Mouse (Mus musculus): ENCODE data around the gene Rasa2.
"Not testable (repeated sequence)": the region's sequence is repeated elsewhere in the genome, so short reads cannot be mapped to it uniquely, and the experiment has no call there.

Rasa2 gene

DNA sequence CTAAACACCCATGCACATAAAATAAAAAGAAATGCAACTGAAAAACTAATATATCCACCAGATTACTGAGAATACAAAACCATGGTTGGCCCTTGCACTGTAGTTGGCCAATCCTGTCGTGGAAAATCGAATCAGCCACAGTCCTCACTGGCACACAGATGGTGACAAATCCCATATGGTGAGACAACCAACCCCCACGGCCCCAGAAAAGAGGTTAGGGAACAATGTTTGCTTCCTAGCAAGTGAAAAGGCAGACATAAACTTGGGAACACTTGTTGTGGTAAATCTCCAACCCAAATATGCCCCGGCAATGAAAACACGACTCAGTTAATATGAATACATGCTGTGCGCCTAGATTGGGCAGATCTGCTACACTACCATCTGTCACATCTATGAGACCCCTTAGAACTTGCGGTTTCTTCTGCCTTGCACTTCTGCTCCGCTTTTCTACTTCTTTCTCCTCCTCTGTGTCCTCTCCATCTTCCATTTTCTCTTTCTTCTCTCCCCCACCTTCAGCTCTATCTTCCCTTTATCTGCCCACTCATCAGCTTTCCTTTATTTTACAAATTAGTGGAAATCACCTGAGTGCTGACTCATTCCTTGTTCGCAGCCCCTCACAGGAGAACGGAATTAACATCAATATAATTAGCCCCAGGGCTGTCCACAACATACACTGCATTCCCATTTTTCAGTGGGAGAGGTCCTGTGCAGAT is 101.3 kb downstream of the Rasa2 start:
- peak; percentile 46 for DNase-seq (ENCODE audit: low read depth, low spot score)

DNA sequence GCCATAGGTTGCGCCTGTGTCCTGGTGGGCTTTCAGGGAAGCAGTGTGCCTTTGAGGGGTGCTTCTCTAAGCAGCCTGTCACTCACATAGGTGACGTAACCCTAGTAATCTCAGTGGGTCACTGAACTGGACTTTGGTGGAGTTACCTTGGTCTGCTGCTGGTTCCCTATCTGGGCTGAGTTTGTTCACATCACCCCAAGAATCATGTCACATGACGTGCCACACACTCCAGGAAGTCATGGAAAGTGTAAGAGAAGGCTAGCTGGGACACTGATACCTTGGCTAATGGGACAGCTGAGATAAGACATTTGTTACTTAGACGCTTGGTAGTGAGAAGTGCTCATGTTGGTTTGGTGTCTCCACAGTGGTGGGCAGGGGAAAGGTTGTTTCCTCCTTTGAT is 105.4 kb downstream of the Rasa2 start:
- DNase-seq (ENCODE audit: low read depth, low spot score), result no peak

DNA sequence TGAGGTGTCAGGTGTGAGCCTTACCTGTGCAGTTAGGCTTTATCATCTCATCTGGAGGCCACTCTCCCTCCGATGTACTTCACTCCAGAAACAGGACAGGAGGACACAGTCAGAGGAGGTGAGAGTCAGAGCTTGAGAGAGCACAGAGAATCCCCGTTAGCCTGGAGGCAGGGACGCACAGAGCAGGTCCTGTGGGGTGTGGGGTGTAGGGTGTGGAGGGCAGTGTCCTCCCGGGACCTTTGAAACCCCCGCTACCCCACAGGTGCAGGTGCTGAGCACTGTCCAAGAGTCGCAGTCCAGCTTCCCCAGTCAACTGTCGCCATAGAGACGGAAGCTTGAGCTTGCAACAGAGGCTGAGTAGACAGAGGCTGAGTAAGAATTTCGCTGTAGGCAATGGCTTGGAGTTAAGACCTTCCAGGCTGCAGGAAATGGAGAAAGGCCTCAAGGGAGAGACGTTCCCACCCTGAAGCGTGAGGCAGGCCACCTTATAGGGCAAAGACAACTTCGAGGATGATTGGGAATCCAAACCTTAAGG is 106.4 kb downstream of the Rasa2 start, which contains the start of gene Gm28729:
Gene Gm28729 (minus strand): TSS at position 293 of the 535 bp plus-strand sequence.
- no peak for DNase-seq (ENCODE audit: low read depth, low spot score)

GRCm38 (mm10) chr9:96523148-96523547 is 108.3 kb downstream of the Rasa2 start:
- DNase-seq (ENCODE audit: low read depth, low spot score), result peak; percentile 57

DNA sequence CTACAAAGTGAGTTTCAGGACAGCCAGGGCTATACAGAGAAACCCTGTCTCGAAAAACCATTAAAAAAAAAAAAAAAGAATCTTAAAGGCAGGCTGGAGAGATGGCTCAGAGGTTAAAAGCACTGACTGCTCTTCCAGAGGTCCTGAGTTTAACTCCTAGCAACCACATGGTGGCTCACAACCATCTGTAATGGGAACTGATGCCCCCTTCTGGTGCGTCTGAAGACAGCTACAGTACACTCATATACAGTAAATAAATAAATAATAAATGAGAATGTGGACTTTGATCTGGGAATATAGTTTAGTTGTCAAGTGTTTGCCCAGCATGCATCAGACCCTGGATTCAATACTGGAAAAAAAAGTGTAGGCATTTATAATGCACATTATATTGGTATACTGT is 109.8 kb downstream of the Rasa2 start:
- DNase-seq (ENCODE audit: low read depth, low spot score), result not testable (repeated sequence)

DNA sequence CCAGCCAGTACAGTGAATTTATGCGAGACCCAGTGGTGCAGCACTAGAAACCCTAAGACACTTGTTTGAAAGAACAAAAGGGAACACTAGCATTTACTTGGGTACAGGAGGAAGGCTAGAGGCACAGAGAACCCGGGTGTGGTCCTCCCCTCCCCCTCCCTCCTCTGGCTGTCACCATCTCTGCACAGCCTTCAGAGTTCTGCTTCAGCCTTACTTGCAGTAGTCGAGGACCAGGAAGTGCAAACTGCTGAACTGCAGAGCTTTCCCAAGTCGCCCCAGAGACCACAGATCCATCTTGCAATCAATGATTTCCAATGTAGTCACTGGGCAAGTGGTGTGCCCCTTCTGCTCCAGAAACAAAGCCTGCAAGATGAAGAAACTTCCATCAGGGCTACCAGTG is 114.0 kb downstream of the Rasa2 start:
- no peak for DNase-seq (ENCODE audit: low read depth, low spot score)

DNA sequence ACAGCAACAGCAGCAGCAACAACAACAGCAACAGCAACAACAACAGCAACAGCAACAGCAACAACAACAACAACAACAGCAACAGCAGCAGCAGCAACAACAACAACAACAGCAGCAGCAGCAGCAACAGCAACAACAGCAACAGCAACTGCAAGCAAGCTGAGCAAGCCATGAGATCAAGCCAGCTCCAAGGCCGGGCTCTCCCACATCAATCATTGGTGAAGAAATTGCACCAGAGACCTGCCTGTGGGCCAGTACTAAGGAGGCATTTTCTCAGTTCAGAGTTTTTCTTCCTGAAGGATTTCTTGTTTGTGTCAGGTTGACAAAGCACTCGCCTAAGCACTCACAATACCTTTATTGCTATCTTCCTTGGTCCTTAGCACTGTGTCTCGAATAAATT is 114.6 kb downstream of the Rasa2 start:
- DNase-seq (ENCODE audit: low read depth, low spot score), result no peak

GRCm38 (mm10) chr9:96515737-96516136 is 115.7 kb downstream of the Rasa2 start:
- DNase-seq (ENCODE audit: low read depth, low spot score), result no peak

GRCm38 (mm10) chr9:96514278-96514677 is 117.1 kb downstream of the Rasa2 start:
- no peak for DNase-seq (ENCODE audit: low read depth, low spot score)

DNA sequence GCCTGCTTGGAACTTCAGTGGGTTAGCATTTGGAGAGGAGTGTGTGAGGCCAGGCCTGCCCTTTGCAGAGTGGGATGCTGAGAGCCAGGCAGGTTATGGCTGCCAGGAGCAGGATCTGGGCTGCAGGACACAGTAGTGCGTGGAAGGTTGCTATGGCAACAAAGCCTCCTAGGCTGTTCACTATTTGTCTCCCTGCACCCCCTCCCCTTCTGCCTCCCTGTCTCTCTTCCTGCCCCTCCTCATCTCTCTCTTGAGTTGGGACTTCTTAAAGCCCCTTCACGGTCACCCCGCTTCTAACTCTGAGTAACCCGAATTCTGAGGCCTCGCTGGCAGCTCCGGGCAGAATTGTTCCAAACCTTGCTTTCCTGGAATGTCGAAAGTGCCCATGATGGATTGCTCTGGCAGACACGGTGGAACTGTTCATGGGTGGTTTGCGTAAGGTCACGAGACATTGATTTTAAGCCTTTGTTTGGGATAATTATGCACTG is 125.4 kb downstream of the Rasa2 start:
- DNase-seq (ENCODE audit: low read depth, low spot score), result peak; percentile 73

DNA sequence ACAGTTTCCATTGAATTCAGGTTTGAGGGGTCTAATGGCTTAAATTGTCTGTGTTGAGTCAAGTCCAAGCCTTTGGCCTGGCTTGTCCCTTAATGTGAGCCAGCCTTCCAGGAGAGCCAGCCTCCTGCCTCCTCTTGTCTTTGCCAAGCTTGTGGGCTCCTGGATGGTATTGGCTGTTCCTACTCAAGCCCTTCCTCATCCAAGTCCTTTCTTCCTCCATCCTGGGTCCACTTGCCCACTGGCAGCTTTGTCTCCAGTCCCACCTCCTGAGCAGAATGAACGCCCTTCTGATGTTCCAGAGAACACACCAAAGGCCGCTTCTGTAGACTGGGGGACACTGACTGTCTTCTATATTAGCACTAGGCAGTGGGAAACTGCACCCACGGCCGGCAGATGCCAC is 126.3 kb downstream of the Rasa2 start:
- no peak for DNase-seq (ENCODE audit: low read depth, low spot score)

- peak; percentile 71 for DNase-seq (ENCODE audit: low read depth, low spot score)
These were observed 127.1 kb downstream of the Rasa2 start for GRCm38 (mm10) chr9:96504116-96504895.

- no peak for DNase-seq (ENCODE audit: low read depth, low spot score)
These were observed 128.4 kb downstream of the Rasa2 start for GRCm38 (mm10) chr9:96502856-96503610.

DNA sequence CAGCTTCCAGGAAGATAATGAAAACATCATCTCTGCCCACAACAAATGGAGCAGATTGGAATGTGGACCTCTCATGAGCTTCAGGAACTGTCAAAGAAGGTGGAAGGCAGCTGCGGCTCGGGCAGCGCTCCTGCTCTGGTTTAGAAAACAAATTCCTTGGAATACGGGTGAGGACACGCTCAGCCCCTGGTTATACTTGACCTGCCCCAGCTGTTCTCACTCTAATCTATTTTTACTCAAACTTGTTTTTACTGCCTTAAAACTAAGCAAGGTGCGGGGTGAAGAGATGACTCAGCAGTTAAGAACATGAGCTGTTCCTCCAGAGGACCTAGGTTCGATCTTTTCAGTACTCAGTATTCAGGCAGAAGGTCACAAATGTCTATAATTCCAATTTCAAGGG is 130.2 kb downstream of the Rasa2 start:
- DNase-seq (ENCODE audit: low read depth, low spot score), result no peak

DNA sequence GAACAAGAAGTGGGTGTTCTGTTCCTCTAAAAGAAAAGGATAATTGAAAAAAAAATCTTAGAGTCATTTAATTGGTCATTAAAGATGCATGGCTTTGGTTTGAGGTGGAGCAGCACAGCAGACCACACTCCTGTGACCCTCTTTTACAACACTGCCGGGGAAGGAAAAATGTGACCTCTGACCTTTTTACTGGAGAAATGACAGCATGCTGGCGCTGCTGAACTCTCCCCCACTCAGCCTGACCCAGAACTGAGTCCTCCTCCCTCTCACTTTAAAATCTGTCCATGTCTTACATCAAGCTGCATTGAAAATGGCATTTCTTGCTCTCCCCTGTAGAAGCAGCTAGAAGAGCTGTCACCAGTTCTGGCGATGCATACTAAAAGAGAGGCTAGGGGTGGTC is 138.2 kb downstream of the Rasa2 start:
- DNase-seq (ENCODE audit: low read depth, low spot score), result no peak

DNA sequence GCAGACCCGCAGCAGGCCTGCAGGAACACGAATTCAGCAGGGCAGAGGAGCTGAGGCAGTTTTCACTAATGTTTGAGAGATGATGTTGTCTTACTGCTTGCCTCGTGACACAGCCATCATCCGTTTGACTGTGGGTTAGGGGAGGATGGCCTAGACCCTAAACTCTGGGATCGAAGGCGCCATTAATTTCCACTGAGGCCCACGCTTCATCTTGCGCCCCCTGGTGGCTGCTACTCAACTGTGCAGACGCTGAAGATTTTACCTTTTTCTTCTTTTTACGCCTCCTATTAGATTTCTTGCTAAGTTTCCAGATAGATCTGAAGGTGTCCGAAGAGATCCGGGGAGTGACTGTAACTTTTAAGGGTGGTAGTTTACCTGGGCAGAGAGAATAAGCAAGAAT is 139.6 kb downstream of the Rasa2 start:
- DNase-seq (ENCODE audit: low read depth, low spot score), result peak; percentile 86
